Mouse (Mus musculus) liver, adult 2 months (tissue): ENCODE data around the gene Gimap9.

Source experiments
- CTCF ChIP-seq: fragments of 200-500 bp; IDR thresholded peaks from 2 replicates; pipeline ENCODE4 v1.5.1; 2011; ENCODE audit warnings: low read depth, low read length, control low read depth
- POLR2A ChIP-seq: fragments of 200-500 bp; IDR thresholded peaks from 2 replicates; pipeline ENCODE4 v1.6.1; 2011; ENCODE audit warnings: low read length, control low read depth; ENCODE audit not compliant: insufficient read depth; ENCODE audit errors: extremely low read depth

- TF ChIP-seq CTCF: no peak
- no peak for TF ChIP-seq POLR2A
Measured at GRCm38 (mm10) chr6:48665471-48665870, 10.5 kb upstream of the Gimap9 start.
